Mouse (Mus musculus) C2C12 (cell line): ENCODE measurements around the gene Slc35a1.

Source experiments
- CEBPB ChIP-seq: IDR thresholded peaks from one replicate; pipeline ENCODE4 v1.6.1; 2011; ENCODE audit warnings: low read depth, mild to moderate bottlenecking, control low read depth, moderate library complexity
- CTCF ChIP-seq: IDR thresholded peaks from one replicate; pipeline ENCODE4 v1.5.1; 2011; ENCODE audit not compliant: control insufficient read depth, insufficient read depth, insufficient read length
- FOSL1 ChIP-seq: IDR thresholded peaks from one replicate; pipeline ENCODE4 v1.8.0; 2011; ENCODE audit warnings: mild to moderate bottlenecking, low read length; ENCODE audit not compliant: poor library complexity, insufficient read depth, severe bottlenecking
- MAX ChIP-seq: IDR thresholded peaks from one replicate; pipeline ENCODE4 v1.6.1; 2011; ENCODE audit warnings: mild to moderate bottlenecking, control low read depth
- MYOD1 ChIP-seq: IDR thresholded peaks from one replicate; pipeline ENCODE4 v1.6.1; 2011; ENCODE audit warnings: low read depth; ENCODE audit not compliant: control insufficient read depth, insufficient read length
- MYOG ChIP-seq: IDR thresholded peaks from one replicate; pipeline ENCODE4 v1.6.1; 2011; ENCODE audit not compliant: control insufficient read depth, insufficient read length; ENCODE audit errors: extremely low read depth
- USF1 ChIP-seq: IDR thresholded peaks from one replicate; pipeline ENCODE4 v1.6.1; 2011; ENCODE audit warnings: low read depth, mild to moderate bottlenecking, control low read depth, moderate library complexity

DNA sequence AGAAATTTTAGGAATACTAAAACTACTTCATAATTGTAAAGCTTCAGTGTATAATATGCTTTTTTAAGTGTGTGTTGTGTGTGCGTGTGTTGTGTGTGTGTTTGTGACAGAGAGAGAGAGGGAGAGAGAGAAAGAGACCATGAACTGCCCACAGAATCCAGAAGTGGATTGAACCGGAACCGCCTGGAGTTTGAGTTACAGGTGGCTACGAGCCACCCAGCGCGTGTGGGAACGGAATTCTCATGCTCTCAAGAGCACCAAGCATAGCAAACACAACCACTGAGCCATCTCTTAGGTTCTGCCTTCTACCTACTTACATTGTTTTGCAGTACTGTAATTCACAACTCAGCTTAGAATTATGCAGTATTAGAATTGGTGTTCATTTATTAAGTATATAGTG, 53.1 kb downstream of the Slc35a1 start:
- TF ChIP-seq CTCF: no peak
- no peak for TF ChIP-seq USF1
- no peak for TF ChIP-seq MYOG
- TF ChIP-seq MAX: no peak
- TF ChIP-seq FOSL1: no peak
- TF ChIP-seq CEBPB: no peak
- no peak for TF ChIP-seq MYOD1
